Mouse (Mus musculus) limb, embryonic 11.5 days (tissue): ENCODE results near the gene Themis3. TPM values are rescaled to one million over a fixed set of nuclear protein-coding genes. Genes with fewer than 3 reads are reported as not detected.

ENCODE experiments used
- ATAC-seq: fragments of 200-750 bp; cut with Nextera tagmentation; 2 replicates; pipeline ENCODE4 v1.8.0; 2017; ENCODE audit warnings: low read depth; ENCODE audit not compliant: insufficient number of reproducible peaks, low FRiP score, low TSS enrichment
- DNase-seq: peaks from one replicate; pipeline ENCODE4 v3.0.0-alpha.2; 2015; ENCODE audit warnings: low spot score
- H3K27ac ChIP-seq: fragments of 300-500 bp; sonication (generic); replicated peaks from 2 replicates; pipeline ENCODE4 v1.5.1; 2014; ENCODE audit warnings: low read depth, mild to moderate bottlenecking, low read length
- H3K27me3 ChIP-seq: fragments of 300-500 bp; sonication (generic); 2 replicates; pipeline ENCODE4 v1.6.1; 2014; ENCODE audit warnings: mild to moderate bottlenecking, low read length, mixed read lengths; ENCODE audit not compliant: control insufficient read depth, insufficient read depth
- H3K36me3 ChIP-seq: fragments of 300-500 bp; sonication (generic); 2 replicates; pipeline ENCODE4 v1.6.1; 2014; ENCODE audit warnings: mild to moderate bottlenecking, low read length, moderate library complexity, mixed read lengths; ENCODE audit not compliant: control insufficient read depth, insufficient read depth
- H3K4me1 ChIP-seq: fragments of 300-500 bp; sonication (generic); 2 replicates; pipeline ENCODE4 v1.6.1; 2014; ENCODE audit warnings: low read length, mixed read lengths; ENCODE audit not compliant: control insufficient read depth, insufficient read depth
- H3K4me2 ChIP-seq: fragments of 300-500 bp; sonication (generic); 2 replicates; pipeline ENCODE4 v1.6.1; 2014; ENCODE audit warnings: low read depth, mild to moderate bottlenecking, moderate library complexity; ENCODE audit not compliant: severe bottlenecking
- H3K4me3 ChIP-seq: fragments of 300-500 bp; sonication (generic); 2 replicates; pipeline ENCODE4 v1.5.1; 2014; ENCODE audit warnings: low read depth, low read length
- H3K9ac ChIP-seq: fragments of 300-500 bp; sonication (generic); 2 replicates; pipeline ENCODE4 v1.6.1; 2014; ENCODE audit warnings: mild to moderate bottlenecking, low read length
- H3K9me3 ChIP-seq: fragments of 300-500 bp; sonication (generic); 2 replicates; pipeline ENCODE4 v1.6.1; 2016; ENCODE audit warnings: low read length; ENCODE audit not compliant: control insufficient read depth
- WGBS: fragments of 180-500 bp; shearing (Covaris S2); extraction: QIAGEN DNeasy Blood & Tissue Kit; methylation state at CpG from one replicate; pipeline ENCODE4 v1.1.7; 2014; 5-methylcytosine and 5-hydroxymethylcytosine counted together
- polyA plus RNA-seq: library from polyadenylated mRNA; unstranded; fragments of >200 nt; fragmentation: Nextera tagmentation; extraction: Ambion mirVana; gene quantifications from 2 replicates; pipeline ENCODE4 v1.2.1, GENCODE M21; 2014

The Themis3 gene
- polyA plus RNA-seq, 1 experiment from 2014 or later: not detected

GRCm38 (mm10) chr17:66571860-66572676 lies 22.4 kb downstream of the Themis3 start:
- ATAC-seq (no peak), DNase-seq (no peak)
- Histone ChIP-seq H3K36me3 (no peaks in the 10 kb centered on the region), H3K27ac (no peak overlapping the region), H3K9me3 (no peaks in the 10 kb centered on the region), H3K27me3 (no peaks in the 10 kb centered on the region), H3K4me3 (no peak overlapping the region), H3K4me1 (no peaks in the 10 kb centered on the region), H3K4me2 (no peak overlapping the region), H3K9ac (no peak overlapping the region)
- 83% methylated on average over 11 of the region's 11 CpGs for WGBS

GRCm38 (mm10) chr17:66564213-66564612 lies 30.2 kb downstream of the Themis3 start:
- no peak overlapping the region for H3K4me2 ChIP-seq
- H3K27me3 ChIP-seq: no peaks in the 10 kb centered on the region
- ATAC-seq (no peak), DNase-seq (no peak)
- H3K36me3 ChIP-seq: no peaks in the 10 kb centered on the region
- H3K27ac ChIP-seq: no peak overlapping the region
- WGBS: 73% methylated on average over 7 of the region's 7 CpGs
- no peak overlapping the region for H3K4me3 ChIP-seq
- no peaks in the 10 kb centered on the region for H3K9me3 ChIP-seq
- no peak overlapping the region for H3K9ac ChIP-seq
- H3K4me1 ChIP-seq: no peaks in the 10 kb centered on the region

GRCm38 (mm10) chr17:66563551-66563950 lies 30.9 kb downstream of the Themis3 start:
- 67% methylated on average over 1 of the region's 1 CpGs for WGBS
- H3K4me2 ChIP-seq: no peak overlapping the region
- ATAC-seq (no peak), DNase-seq (no peak)
- H3K27me3 ChIP-seq: no peaks in the 10 kb centered on the region
- H3K9ac ChIP-seq: no peak overlapping the region
- H3K36me3 ChIP-seq: no peaks in the 10 kb centered on the region
- H3K27ac ChIP-seq: no peak overlapping the region
- no peak overlapping the region for H3K4me3 ChIP-seq
- no peaks in the 10 kb centered on the region for H3K4me1 ChIP-seq
- no peaks in the 10 kb centered on the region for H3K9me3 ChIP-seq

- Histone ChIP-seq H3K27ac (no peak overlapping the region), H3K27me3 (no peaks in the 10 kb centered on the region), H3K4me1 (no peaks in the 10 kb centered on the region), H3K9me3 (no peaks in the 10 kb centered on the region), H3K4me3 (no peak overlapping the region), H3K4me2 (no peak overlapping the region), H3K36me3 (no peaks in the 10 kb centered on the region), H3K9ac (no peak overlapping the region)
- WGBS: 81% methylated on average over 2 of the region's 2 CpGs
- DNase-seq (no peak), ATAC-seq (no peak)
Observed at GRCm38 (mm10) chr17:66561380-66561779, 33.0 kb downstream of the Themis3 start.

GRCm38 (mm10) chr17:66558404-66559317 lies 35.8 kb downstream of the Themis3 start:
- H3K36me3 ChIP-seq: no peaks in the 10 kb centered on the region
- H3K4me3 ChIP-seq: no peak overlapping the region
- no peak overlapping the region for H3K27ac ChIP-seq
- 90% methylated on average over 17 of the region's 17 CpGs for WGBS
- ATAC-seq: no peak
- DNase-seq: no peak
- no peak overlapping the region for H3K9ac ChIP-seq
- H3K27me3 ChIP-seq: no peaks in the 10 kb centered on the region
- no peaks in the 10 kb centered on the region for H3K9me3 ChIP-seq
- H3K4me2 ChIP-seq: no peak overlapping the region
- H3K4me1 ChIP-seq: no peaks in the 10 kb centered on the region

GRCm38 (mm10) chr17:66552690-66553089 lies 41.7 kb downstream of the Themis3 start:
- no peak overlapping the region for H3K27ac ChIP-seq
- no peaks in the 10 kb centered on the region for H3K27me3 ChIP-seq
- no peak overlapping the region for H3K4me2 ChIP-seq
- no peaks in the 10 kb centered on the region for H3K36me3 ChIP-seq
- H3K9me3 ChIP-seq: no peaks in the 10 kb centered on the region
- no peak overlapping the region for H3K4me3 ChIP-seq
- H3K4me1 ChIP-seq: no peaks in the 10 kb centered on the region
- WGBS: 83% methylated on average over 4 of the region's 4 CpGs
- no peak overlapping the region for H3K9ac ChIP-seq
- DNase-seq (no peak), ATAC-seq (no peak)

GRCm38 (mm10) chr17:66550486-66550885 lies 43.9 kb downstream of the Themis3 start:
- DNase-seq: no peak
- Histone ChIP-seq H3K36me3 (no peaks in the 10 kb centered on the region), H3K27ac (no peak overlapping the region), H3K9ac (no peak overlapping the region), H3K4me1 (no peaks in the 10 kb centered on the region), H3K9me3 (no peaks in the 10 kb centered on the region), H3K4me3 (no peak overlapping the region), H3K27me3 (no peaks in the 10 kb centered on the region), H3K4me2 (no peak overlapping the region)
- WGBS: 91% methylated on average over 5 of the region's 5 CpGs
- ATAC-seq: no peak

- Histone ChIP-seq H3K27me3 (no peaks in the 10 kb centered on the region), H3K9me3 (peaks cover 3% of the 10 kb centered on the region; the same call in 1 of the 2 replicates), H3K27ac (no peak overlapping the region), H3K4me1 (no peaks in the 10 kb centered on the region), H3K4me3 (no peak overlapping the region), H3K4me2 (no peak overlapping the region), H3K9ac (no peak overlapping the region), H3K36me3 (no peaks in the 10 kb centered on the region)
- no peak for DNase-seq
- ATAC-seq: no peak
- 94% methylated on average over 1 of the region's 1 CpGs for WGBS
Observed at GRCm38 (mm10) chr17:66532285-66532684, 62.1 kb downstream of the Themis3 start.
